Mouse (Mus musculus): ENCODE results near the gene Tmem161b.
A peak's percentile ranks its signal among the peaks of the same experiment; 100 is the strongest.
"Not testable (repeated sequence)": the region's sequence is repeated elsewhere in the genome, so short reads cannot be mapped to it uniquely, and the experiment has no call there.

The Tmem161b gene

DNA sequence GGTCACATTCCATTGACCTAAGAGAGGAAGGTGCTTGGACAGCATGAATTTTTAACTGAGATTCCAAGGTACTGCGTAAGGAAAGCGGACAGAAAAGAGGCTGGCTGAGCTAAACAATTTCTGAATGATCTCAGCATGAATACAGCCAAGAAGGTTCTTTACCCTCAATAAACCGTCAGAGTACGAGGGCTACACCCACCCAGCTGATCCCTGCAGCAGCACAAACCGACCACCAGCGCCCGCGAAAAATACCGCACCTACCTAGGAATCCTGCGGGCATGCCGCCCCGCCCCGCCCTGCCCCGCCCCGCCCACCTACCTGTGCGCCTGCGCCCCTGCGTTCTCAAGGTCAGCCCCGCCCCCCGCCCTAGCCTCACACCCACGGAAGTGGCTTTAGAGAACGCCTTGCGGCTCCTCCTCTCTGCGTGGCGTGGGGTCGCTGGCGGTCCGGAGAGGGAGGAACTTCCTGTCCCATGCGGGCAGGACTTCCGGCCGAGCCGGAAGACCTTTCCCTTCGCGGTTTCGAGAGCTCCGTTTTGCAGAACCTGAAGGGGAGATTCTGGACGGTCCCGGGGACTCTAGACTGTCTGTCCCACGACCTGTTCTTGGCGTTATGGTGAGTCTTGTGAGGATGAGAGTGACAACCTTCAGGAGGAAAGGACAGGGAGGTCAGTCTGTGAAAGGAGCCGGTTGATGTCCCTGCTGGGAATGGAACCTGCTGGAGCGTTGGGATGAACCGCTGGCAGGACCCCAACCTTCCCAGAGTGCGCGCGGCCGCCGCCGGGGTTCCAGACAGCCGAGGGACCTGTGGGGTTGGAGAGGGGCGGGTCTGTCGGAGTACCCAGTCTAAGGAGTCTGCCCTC lies at the start of gene Tmem161b:
Tmem161b (plus strand) TSS at position 477 of the 862 bp plus-strand sequence.
- DNase-seq = peak; percentile 92

DNA sequence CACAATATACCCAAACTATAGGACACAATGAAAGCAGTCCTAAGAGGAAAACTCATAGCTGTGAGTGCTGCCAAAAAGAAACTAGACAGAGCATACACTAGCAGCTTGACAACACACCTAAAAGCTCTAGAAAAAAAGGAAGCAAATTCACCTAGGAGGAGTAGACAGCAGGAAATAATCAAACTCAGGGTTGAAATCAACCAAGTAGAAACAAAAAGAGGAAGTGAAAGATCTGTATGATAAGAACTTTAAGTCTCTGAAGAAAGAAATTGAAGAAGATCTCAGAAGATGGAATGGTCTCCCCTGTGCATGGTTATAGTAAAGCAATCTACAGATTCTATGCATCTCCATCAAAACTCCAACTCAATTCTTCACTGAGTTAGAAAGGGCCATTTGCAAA lies 36.3 kb upstream of the Tmem161b start:
- not testable (repeated sequence) for DNase-seq

DNA sequence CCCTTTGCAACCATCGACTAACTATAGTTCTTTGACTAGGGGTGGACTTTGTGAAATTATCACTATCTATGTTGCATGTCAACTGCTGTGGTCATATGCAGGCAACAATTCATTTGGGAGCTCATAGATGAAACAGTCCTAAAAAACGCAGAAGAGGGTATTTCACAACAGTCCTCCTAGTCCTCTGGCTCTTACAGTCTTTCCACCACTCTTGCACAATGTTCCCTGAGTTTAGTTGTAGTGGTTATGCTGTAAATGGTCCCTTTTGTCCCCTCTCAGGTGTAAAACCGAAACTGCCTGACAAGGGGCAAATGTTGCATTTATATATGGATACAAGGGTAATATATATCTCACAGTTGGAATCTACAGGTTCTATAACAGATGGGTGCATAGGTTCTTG lies 29.4 kb upstream of the Tmem161b start:
- DNase-seq = no peak

DNA sequence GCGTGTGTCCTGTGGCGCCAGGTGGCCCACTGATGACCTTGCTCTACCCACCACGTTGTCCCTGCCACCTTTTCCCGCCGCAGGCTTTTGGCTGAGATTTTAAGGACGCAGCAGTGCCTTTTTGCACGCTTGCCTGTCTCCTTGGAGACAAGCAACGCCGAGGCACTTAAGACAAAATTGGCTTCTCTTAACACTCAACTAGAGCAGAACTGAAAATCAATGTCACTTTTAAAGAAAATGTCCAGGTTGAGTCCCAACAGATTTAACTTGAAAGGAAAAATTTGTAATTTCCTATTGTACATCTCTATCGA lies 541 bp downstream of the Tmem161b start:
- DNase-seq = no peak

DNA sequence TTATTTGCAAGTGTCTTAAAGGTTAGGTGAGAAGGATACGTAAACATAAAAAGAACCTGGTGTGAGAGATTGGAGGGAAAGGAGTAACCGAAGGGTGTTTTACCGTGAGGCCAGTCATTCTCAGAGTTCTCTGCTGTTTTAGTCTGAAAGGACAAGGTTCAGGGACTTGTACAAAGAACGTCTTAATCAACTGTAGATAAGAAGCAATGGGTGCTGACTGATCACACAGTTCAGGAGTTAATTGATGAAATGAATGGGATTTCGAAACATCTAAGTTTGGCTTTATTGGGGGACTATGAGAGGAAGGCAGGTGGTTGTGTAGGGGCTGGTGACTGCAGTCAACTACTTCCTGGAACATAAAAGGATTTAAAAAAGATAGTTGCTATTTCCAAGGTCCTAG lies 922 bp downstream of the Tmem161b start:
- no peak for DNase-seq

DNA sequence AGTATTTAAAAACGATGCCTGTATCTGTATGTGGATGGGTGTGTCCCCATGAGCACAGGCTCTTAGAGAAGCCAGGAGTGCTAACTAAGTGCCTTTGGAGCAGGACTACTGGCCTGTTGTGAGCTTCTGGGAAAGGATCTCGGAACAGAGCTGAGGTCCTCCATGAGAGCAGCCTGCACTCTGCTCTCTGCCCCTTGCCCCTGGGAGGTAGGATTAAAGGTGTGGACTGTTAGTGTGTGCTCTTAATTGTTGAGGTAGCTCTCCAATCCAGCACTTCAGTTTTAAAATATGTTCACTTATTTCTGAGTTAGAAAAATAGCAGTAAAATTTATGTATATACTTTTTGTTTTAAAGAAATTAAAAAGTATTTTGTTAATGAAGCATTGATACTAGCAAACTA lies 11.9 kb downstream of the Tmem161b start:
- no peak for DNase-seq

DNA sequence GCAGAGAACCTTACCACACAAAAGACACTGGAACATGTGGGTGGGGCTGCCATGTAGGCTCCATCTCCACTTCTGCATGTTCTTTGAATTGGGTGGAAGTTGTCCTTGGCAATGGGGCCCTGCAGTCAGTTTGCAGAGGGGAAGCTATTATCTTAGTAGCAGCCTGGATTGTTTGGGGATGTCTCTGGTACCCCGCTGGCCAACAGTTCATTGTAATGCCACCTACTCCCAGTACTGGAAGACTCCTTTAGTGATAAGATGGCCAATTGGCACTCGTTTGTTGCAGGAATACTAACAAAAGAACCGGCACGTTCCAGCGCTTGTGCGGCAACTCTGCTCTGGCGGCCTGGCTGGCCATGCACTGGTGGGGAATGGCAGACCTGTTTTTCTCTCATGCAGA lies 14.7 kb downstream of the Tmem161b start:
- no peak for DNase-seq

DNA sequence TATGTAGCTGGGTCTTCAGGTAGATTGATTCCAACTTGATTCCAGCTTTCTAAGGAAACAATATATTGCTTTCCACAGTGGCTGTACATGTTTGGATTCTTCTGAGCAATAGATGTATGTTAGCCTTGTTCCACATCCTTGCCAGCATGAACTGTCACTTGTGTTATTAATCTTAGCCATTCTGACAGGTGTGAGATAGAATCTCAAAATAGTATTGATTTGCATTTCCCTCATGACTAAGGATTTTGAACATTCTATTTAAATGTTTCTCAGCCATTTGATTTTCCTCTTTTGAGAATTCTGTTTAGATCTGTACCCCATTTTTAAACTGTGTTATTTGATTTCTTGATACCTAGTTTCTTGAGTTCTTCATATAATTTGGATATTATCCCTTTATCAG lies 16.1 kb downstream of the Tmem161b start:
- no peak for DNase-seq

DNA sequence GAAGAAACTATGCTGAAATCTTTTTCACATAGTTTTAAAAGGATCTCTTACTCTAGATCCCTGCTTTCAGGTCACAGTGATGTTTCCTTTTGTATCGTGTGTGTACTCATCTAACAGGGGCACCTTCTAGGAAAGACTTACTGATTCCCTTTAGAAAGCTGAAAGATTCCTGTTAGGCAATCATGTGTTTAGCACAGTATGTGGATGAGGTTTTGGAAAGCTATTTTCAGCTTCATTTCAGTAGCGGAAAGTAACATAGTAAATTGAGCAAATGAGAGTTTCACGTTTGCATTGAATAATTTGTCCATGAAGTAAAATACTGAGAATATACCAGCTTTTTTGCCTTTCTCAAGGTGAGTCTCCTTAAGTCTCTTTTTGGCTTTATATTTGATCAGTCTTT lies 26.0 kb downstream of the Tmem161b start:
- no peak for DNase-seq

DNA sequence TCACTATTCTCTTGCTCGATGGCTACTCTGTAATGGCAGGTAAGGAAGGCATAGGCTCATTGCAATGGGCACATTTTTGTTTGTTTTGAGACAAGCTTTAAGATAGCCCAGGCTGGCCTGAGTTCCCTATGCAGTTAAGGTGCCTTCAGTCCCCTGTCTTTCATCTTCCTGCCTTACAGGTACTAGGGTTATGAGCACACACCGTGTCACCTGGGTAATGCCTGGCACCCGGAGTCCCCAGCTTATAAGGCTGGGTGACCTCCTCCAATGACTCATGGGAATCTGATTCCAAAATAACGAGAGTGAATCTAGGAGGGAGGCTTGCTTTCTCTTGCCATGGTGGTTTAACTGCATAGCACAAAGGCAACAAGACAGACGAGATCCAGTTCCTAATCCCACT lies 29.2 kb downstream of the Tmem161b start:
- DNase-seq = no peak

DNA sequence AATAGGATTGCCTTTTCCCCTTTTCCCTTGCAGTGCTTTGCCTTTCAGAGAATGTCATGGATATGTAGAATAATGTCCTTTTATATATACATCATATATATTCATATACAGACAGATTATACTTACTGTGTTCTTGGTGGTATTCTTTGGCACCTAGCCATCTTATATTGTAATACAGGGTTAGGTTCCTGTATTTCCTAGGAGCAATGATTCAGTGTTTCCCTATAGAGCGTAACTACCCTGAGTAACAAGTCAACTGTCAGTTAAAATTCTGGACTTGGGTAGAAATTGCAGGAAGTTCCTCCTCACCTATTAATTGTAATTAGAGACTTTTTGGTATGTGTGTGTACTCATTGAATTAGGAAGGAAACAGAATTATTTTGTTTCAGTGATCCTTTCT lies 33.0 kb downstream of the Tmem161b start:
- DNase-seq = no peak

DNA sequence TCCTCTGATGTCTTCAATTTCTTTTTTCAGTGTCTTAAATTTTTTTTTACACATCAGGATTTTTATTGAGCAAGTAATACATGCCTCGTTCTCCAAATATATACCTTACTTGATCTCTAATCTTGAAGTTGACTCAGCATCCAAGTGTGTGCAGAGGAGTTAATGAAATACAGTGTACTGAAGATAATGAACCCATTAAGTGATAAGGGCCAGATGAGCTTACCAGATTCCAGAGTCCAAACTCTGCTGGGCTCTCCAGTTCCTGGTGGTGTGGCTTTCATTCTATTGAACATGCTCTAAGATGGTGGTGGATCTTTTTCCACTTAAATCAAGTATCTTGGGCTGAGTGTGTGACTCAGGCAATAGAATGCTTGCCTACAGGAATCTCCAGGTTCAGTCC lies 42.3 kb downstream of the Tmem161b start:
- DNase-seq = not testable (repeated sequence)

DNA sequence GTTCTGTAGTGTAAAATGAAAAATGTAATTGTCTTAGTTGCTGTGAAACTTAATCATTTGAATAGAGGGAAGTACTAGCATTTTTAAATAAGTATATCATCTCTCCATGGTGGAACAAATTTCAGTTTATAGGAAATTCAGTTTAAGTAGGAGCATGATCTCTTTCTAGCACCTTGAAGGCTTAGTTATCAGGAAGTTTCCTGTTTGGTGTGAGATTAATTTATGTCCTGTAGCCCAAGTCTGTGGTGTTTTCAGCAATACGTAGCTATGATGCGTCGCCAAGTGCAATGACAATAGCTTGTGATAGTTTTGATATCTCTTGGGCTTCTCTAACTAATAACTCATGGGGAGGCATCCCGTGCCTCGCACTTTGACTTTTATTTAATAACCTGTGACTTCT lies 54.1 kb downstream of the Tmem161b start:
- no peak for DNase-seq

DNA sequence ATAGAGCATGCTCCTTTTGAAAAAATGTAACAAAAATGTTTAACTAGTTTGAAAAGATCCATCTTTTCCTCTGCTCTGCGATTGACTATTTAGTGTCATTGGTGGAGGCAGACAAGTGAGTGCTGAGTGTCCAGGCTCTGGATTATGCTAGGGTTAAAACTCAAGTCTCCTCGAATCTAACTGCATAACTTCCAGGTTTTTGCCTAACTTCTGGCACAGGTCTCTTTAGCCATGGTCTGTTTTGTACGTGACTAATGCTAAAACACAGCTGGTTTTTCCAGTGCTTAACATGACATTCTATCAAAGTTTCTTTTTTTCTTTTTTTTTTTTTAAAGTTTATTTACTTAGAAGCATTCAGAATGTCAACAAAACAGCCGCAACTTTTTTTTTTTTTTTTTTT lies 58.3 kb downstream of the Tmem161b start:
- DNase-seq = no peak

DNA sequence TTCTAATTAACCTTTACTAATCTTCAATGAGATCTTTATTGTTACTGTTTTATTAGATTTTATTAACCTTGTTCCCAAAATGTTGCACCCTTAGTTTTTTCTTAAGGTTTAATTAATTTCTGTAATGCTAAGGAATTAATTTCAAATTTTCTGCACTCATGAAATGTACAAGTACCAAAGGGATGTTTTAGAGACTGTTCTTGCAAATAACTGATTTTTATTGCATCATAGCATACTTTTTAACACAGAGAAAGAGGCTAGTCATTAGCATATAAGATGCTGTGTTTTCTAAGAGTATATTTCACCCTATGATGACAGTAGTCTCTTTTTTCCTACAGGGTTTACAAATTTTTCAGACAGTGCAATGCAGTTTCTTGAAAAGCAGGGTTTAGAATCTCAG lies 60.9 kb downstream of the Tmem161b start:
- DNase-seq = no peak

DNA sequence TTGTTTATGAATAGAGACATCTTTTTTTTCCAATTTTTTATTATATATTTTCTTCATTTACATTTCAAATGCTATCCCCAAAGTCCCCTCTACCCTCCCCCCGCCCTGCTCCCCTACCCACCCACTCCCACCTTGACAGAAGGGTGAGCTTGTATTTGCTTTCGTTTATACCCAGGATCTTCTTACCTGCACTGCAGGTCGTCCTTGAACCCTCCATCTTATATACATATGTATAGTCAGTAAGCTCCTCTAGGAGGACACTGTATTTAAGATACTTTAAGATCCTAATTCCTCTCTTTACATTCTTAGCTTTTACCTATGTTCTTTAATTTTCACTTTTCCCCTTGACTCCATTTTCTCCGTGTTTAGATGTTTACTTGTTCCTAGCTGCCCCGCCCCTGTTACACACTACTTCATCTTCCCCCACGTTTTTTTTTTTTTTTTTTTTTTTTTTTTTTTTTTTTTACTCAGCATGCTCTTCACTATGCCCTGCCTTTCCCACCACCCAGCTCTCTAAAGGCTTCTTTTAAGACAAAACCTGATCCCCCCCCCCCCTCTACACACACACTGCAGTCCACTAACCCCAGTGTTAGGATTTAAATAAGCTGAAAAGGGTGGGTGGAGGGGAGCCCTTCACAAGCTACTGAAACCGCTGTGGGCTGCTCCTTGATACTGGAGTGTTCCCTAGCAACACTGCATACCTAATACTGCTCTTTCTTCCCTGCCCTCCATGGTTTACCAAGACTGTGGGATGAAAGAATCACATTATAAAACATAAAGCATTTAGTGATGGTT lies 62.9 kb downstream of the Tmem161b start:
- no peak for DNase-seq

DNA sequence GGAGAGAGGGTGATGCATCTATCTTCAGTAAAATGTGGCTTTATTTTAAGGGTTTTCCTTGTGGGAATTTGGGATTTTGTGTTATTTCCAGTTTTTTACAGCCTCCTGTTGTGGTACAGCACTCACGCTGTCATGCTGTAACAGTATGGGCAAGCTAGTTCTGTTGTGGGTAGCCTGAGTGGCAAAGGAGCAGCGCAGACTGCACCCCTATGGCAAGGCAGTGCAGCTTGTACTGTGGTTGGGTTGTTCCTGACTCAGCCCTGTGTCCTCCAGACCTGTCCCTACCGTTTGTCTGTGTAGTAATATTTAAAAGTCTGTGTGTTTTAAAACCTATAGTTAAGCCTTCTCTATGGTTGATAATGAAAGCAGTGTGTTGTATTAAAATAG lies 63.5 kb downstream of the Tmem161b start:
- DNase-seq = no peak

DNA sequence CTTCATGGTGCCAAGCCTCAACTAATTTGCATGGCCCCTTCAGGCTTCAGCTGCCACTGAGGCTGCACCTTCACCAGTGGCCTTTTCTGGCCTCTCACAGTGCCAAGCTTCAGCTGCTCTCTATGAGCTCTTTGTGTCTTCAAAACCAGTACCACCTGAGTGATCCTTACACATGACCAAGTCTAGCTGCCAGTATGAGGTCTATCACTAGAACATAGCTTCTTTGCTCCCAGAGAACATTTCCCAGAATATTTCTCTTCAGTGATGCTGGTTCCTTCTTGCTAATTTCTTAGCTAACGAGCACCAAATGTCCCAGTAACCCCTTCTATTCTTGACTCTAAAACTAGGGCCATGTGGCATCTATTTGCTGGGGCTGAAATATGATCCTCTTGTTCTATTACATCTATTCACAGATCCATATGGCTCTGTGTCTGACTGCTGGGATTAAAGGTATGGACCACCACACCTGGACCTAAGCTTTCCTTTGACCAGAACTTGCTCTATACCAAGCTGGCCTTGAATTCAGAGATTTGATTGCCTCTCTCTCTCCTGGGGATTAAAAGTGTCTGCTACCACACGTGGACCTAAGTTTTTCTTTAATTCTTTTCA lies 77.5 kb downstream of the Tmem161b start:
- DNase-seq = no peak

DNA sequence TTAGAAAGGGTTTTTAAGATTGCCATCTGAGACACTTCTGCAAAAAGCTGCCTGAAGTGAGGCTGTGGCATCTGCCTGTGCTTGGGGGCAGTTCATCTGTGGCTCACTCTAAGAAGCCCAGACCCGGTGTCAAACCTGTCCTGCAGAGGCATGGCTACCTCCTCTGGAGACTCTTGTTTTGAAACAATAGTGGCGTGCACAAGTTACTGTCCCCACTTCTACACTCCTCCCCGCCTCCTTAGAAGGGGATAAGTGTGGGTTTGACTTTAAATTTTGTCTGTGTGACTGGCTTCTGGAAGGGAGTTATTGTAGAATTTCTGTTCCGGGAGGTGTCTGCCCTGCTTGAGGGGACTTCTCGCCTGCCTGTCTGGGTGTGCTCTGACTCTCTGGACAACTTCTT lies 121.2 kb downstream of the Tmem161b start:
- no peak for DNase-seq

DNA sequence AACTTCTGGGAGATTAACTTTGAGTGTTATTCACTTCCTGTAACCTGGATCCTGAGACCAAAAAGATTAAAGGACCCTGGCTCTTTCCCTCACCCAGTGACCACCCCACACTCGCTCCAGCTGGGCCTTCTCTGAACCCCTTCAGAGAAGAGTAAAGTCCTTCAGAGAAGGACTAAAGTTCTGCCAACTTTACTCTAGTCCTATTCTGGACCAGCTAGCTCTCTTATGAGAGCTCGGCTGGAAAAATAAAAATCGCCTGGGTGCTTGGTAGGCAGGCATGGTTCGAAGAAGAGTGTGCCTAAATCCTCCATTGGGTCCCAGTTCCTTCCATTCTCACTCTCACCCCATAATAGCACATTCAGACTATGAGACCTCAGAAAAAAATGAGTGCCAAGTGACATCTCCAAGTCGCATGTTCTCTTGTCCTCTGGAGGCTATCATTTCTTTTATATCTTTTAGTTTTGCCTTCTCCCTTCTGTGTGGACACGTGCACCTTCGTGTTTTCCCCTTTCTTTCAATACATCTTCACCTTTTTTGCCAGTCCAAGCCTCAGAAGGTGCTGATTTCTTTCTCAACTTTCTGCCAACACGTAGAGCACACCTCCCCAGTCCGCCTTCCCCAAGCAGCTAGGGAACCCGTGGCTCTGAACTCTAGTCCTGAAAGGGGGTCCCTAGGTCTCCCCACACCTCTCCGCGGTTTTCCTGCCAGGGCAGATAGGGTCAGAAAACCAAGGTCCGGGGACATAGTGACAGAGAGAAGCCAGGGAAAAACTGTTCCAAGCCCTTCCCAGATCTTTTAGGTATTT lies 121.8 kb downstream of the Tmem161b start:
- DNase-seq = no peak

DNA sequence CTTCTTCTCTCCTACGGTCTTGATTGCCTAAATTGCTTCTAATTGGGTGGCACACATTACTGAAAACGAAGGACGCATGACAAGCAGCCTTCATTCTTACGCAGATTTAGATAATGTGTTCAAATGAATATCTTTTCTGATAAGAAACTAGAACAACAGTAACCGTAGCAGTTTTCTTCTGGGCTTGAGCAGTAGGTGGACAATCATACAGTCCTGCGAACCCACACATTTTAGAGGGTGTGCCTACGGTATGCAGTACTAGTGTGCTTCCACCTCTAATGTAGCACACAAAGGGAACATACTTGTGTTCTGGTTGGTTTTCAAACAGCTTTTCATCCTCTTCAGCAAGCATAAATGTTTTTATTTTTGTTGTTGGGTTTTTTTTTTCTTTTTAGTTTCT lies 122.6 kb downstream of the Tmem161b start:
- no peak for DNase-seq

DNA sequence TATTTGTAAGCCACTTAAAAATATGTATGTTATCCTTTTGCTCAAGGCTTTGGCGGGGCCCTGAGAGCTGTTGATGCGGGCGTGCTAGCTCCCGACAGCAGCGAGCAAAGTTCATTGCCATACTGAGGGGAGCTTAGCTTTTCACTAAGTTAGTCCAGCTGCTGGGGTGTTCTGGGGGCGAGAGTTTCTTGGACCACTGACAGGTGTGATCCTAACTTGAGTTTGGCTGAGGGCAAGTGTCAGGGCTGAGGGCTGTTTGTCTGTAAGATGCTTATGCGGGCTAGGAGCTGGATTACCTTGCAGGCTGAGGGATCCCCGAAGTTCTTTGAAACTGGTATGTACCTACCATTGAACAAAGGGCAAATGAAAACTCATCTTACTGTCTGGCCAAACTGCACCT lies 123.0 kb downstream of the Tmem161b start:
- no peak for DNase-seq
